Mouse (Mus musculus): ENCODE results near the gene Tsks.

The Tsks gene

DNA sequence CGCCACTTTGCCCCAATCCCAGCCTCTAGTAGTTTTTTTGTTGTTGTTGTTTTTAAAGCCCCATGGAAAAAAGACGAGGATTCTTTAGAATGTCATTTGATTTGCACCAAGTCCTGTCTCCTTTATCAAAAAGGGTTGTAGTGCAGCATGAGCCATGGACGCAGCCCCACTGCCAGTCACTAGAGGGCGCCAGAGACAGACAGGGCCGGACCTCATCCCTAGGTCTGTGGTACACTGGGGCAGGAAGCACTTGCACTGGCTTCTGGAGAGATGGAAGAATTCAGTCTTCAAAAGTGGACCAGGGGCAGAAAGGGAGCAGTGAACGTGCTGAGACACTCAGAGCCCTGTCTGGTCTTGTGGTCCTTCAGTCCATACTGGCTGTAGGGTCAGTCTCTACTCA is 40.1 kb downstream of the Tsks start:
- peak; percentile 94 for DNase-seq

- DNase-seq = no peak
Measured at GRCm38 (mm10) chr7:44983944-44984832, 41.2 kb downstream of the Tsks start.

DNA sequence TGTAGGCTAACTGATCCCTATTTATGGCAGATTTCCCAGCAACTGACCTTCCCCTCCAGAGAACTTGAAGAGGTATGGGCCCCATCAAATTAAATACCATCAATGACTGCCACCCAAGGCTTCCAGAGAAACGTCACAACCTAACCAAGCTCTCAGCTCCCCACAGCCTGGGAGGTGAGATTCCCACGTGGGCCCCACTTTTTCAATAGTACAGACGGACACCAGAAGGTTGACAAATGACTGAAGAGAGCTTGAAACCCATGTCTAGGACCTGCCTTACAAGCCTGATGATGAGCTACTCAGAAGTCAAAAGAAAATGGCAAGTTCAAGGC is 41.8 kb downstream of the Tsks start:
- no peak for DNase-seq

DNA sequence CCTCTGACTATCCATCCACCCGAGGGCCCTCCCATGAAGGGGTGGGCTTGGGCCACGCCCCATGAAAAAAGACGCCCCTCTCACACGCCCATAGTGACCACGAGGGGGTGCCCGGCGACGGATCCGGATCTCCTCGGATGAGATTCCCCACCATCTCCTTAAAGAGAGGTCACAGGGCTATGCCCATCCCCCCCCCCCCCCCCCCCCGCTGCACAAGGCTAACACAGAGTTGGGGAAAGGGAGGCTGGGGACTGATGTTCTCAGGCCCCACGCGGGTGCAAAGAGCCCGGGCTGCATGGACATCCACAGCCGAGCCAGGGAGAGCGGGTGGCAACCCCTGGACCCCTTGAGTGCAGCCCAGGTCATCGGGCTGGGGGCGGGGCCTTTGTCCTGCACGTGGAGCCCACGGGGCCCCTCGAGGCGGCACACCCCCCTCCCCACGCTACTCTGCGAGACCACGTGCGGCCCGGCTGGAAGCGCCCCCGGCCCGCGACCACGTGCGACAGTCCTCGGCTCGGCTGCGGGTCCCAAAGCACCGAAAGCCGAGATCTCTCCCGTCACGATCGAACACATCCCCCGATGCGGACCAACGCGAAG is 42.7 kb downstream of the Tsks start:
- peak; percentile 75 for DNase-seq

GRCm38 (mm10) chr7:44986192-44986878 is 43.3 kb downstream of the Tsks start, which contains the start of gene Prmt1:
Prmt1 (minus strand) TSS chr7:44986568.
- peak; percentile 93 for DNase-seq

DNA sequence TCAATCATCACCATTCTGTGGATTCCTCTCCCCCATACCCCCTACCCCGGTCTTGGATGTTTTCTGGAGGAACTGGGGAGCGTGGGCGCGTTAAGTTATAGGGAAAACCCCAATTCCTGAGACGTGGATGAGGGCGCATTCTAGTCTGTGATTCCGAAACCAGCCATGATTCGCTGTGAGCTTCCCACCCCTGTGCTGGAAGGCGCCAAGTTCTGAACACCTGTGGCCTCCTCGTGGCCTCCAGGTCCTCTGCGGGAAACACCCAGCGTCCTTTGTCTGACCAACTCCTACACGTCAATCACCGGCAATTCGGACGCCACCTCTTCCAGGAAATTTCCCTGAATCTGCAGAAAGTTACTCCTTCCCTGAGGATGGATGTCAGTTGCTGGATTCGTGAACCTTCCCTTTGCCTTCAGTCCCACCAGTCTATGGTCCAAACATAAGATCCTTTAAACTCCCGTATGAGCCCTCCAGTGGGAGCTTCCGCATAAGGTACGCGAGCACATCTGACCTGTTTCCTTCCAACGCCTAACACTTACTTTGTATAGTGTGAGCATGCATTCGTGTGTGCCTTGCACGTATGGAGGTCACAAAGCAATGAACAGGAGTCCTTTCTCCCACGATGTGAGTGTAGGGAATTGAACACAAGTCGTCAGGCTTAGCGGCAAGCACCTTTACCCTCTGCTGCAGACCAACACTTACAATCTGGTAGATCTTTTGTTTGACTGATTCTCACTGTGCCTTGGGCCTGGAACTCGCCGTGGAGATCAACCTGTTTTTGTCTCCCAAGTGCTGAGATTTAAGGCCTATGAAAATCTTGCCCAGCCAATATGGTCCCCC is 44.1 kb downstream of the Tsks start:
- DNase-seq = no peak

DNA sequence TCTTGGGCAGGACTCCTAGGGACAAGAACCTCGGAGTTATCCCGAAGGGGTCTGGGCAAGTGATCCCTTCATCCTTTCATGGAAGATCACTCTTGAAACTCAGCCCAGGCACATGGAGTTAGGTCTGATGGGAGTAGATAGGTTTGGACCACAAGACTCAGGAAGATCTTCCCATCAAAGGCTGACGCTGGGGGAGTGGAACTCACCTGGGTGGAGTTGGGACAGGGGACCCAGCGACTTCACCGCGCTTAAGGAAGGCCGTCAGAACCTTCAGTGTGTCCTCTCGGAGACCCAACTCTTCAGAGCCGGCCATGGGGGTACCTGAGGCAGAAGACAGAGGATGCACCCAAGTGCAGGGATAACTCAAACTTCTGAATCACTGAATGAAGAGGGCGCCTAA is 53.7 kb downstream of the Tsks start:
- DNase-seq = peak; percentile 37

DNA sequence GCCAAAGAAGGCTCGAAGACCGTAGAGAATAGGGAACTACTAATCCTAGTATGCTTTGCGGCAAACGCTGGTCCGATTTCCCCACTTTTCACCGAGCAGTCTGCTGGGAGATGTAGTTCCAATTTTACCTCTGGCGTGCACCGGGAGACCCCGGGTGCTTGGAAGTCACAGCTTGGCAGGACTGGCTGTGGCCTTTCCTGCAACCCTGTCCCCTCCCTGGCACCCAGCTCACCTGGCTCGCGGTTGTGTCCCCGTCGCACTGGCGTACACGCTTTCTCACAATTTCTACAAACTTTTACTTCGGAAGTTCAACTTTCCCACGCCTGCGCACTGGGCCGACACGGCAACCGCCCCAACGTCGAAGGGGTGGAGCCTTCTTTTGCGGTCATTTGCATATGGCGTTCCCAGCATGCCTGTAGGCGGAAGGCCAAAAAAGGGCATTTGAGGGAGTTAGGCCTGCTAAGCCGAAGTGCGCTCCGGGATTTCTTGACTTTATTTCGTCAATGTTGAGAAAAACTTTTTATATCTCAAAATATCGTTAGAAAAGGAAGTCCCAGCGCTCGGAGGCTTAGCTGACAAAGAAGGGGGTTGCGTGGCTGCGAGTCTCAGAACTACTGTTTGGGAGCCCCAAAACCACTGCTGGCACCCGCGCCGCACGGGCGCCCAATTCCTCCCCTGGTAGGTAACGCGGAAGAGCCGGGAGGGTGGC is 54.4 kb downstream of the Tsks start, which contains the start of gene Irf3:
Gene Irf3 (plus strand): TSS at position 418 of the 709 bp plus-strand sequence.
- DNase-seq = peak; percentile 98

- no peak for DNase-seq
Measured at GRCm38 (mm10) chr7:44997940-44998428, 55.0 kb downstream of the Tsks start.

GRCm38 (mm10) chr7:44998501-44998955 is 55.5 kb downstream of the Tsks start, which contains the start of gene Bcl2l12:
Bcl2l12 (minus strand) TSS chr7:44998712.
- DNase-seq = peak; percentile 53

DNA sequence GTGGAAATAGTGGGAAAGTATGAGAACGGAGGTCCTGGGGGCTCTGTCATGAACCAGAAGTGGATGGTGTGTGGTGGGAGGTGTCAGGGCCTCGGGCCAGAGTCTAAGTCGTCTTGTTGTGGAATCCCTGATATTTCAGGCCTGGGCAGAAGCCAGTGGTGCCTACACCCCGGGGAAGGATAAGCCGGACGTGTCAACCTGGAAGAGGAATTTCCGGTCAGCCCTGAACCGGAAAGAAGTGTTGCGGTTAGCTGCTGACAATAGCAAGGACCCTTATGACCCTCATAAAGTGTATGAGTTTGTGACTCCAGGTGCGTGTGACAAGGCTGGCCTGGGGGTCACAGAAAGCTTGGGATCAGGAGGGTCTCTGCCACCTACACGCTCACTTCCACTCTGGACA is 56.7 kb downstream of the Tsks start:
- DNase-seq = no peak

DNA sequence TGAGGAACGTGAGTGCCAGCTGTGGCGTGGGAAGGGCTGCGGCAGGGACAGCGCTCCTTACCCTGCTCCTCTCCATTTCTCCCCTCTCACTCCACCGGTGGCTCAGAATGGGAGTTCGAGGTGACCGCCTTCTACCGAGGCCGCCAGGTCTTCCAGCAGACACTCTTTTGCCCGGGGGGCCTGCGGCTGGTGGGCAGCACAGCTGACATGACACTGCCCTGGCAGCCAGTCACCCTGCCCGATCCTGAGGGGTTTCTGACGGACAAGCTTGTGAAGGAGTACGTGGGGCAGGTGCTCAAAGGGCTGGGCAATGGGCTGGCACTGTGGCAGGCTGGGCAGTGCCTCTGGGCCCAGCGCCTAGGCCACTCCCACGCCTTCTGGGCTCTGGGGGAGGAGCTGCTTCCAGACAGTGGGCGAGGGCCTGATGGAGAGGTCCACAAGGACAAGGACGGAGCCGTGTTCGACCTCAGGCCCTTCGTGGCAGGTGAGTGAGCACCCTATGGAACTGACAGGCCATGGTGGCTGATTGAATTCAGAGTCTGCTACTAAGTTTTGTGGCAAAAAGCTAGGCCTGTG is 57.6 kb downstream of the Tsks start:
- no peak for DNase-seq

GRCm38 (mm10) chr7:45002440-45002839 is 59.4 kb downstream of the Tsks start:
- DNase-seq = no peak

DNA sequence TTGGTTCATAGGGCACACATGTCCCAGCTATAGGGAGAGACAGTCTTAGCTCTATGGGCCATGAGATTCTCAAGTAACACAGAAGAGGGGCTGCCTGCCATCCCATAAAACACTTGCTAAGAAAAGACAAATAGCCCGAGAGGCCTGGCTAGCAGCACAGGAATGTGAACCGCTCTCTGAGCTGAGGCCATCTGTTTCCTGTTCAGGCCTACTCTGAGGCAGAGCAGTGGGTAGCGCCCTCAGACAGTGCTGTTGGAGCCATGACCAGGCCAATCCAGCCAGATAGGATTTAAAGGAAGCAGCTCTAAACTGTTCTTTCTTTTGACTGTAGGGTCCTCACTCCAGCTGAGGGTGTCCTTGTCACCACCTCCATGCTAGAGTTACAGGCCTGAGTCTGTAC is 61.5 kb downstream of the Tsks start:
- DNase-seq = no peak

GRCm38 (mm10) chr7:45005321-45005992 is 62.5 kb downstream of the Tsks start:
- DNase-seq = no peak

- DNase-seq = no peak
Measured at GRCm38 (mm10) chr7:45006503-45006902, 63.5 kb downstream of the Tsks start.

- DNase-seq = no peak
Measured at GRCm38 (mm10) chr7:45007141-45007540, 64.1 kb downstream of the Tsks start.
